7 mouse cellular contexts compared by ENCODE assay signal in genomic region chr11:101466552-101466950, GRCm38 (mm10). TPM values are rescaled to one million over a fixed set of nuclear protein-coding genes. Genes with fewer than 3 reads are reported as not detected.
A peak's percentile ranks its signal among the peaks of the same experiment; 100 is the strongest.
DNase-seq lines count a peak whose midpoint lies in the region; ATAC-seq and TF ChIP-seq lines count a peak whose summit lies in the region.
"Not testable (repeated sequence)": the region's sequence is repeated elsewhere in the genome, so short reads cannot be mapped to it uniquely, and the experiment has no call there.

No protein-coding gene starts in this region.

- not testable (repeated sequence) for ATAC-seq in forebrain, embryonic 11.5 days (replicated peaks; ENCODE audit: low FRiP score); heart, embryonic 12.5 days (ENCODE audit: insufficient number of reproducible peaks, low FRiP score); hindbrain, embryonic 16.5 days; limb, embryonic 11.5 days (ENCODE audit: insufficient number of reproducible peaks, low FRiP score, low TSS enrichment, low read depth); lung, embryonic 14.5 days (ENCODE audit: insufficient read depth); midbrain, embryonic 16.5 days

- 63% methylated on average over 5 of the region's 5 CpGs for WGBS in forebrain, embryonic 11.5 days
- WGBS in heart, embryonic 12.5 days, result 52% methylated on average over 5 of the region's 5 CpGs
- 66% methylated on average over 5 of the region's 5 CpGs for WGBS in hindbrain, embryonic 16.5 days
- WGBS in limb, embryonic 11.5 days, result 60% methylated on average over 5 of the region's 5 CpGs
- 51% methylated on average over 5 of the region's 5 CpGs for WGBS in lung, embryonic 14.5 days
- WGBS in midbrain, embryonic 16.5 days, result 66% methylated on average over 5 of the region's 5 CpGs

- not testable (repeated sequence) for H3K36me3 ChIP-seq in forebrain, embryonic 11.5 days (ENCODE audit: control insufficient read depth, insufficient read depth, low read length); hindbrain, embryonic 16.5 days (ENCODE audit: control insufficient read depth, insufficient read depth, low read length); limb, embryonic 11.5 days (ENCODE audit: control insufficient read depth, insufficient read depth, low read length); lung, embryonic 14.5 days (ENCODE audit: insufficient read depth); midbrain, embryonic 16.5 days (ENCODE audit: control insufficient read depth, insufficient read depth, low read length)
- peaks cover 12% of the 10 kb centered on the region for H3K36me3 ChIP-seq in heart, embryonic 12.5 days

- H3K4me2 ChIP-seq in forebrain, embryonic 11.5 days (ENCODE audit: low read depth, low read length, severe bottlenecking), result peak overlapping the region; percentile 96; the same call in 1 of the 2 replicates
- peak overlapping the region; percentile 92 for H3K4me2 ChIP-seq in heart, embryonic 12.5 days
- peak overlapping the region; percentile 61 for H3K4me2 ChIP-seq in hindbrain, embryonic 16.5 days (ENCODE audit: low read length)
- H3K4me2 ChIP-seq in limb, embryonic 11.5 days (ENCODE audit: low read depth, severe bottlenecking), result peak overlapping the region; percentile 98
- peak overlapping the region; percentile 97 for H3K4me2 ChIP-seq in lung, embryonic 14.5 days
- H3K4me2 ChIP-seq in midbrain, embryonic 16.5 days (ENCODE audit: low read length), result peak overlapping the region; percentile 79

- DNase-seq in forebrain, embryonic 11.5 days (ENCODE audit: low spot score); limb, embryonic 11.5 days (ENCODE audit: low spot score); lung, embryonic 14.5 days: not testable (repeated sequence)

- H3K9me3 ChIP-seq in forebrain, embryonic 11.5 days (ENCODE audit: control insufficient read depth, low read length); heart, embryonic 12.5 days (replicated peaks); hindbrain, embryonic 16.5 days (ENCODE audit: control insufficient read depth, low read length); limb, embryonic 11.5 days (ENCODE audit: control insufficient read depth, low read length); lung, embryonic 14.5 days (ENCODE audit: low read depth, low read length); midbrain, embryonic 16.5 days (replicated peaks; ENCODE audit: control insufficient read depth, low read length, poor library complexity, severe bottlenecking): not testable (repeated sequence)

- H3K27me3 ChIP-seq in forebrain, embryonic 11.5 days (ENCODE audit: control insufficient read depth, insufficient read depth, low read length); heart, embryonic 12.5 days (replicated peaks); hindbrain, embryonic 16.5 days (replicated peaks; ENCODE audit: control insufficient read depth, insufficient read depth, low read length); limb, embryonic 11.5 days (ENCODE audit: control insufficient read depth, insufficient read depth, low read length); lung, embryonic 14.5 days (ENCODE audit: insufficient read depth, low read length); midbrain, embryonic 16.5 days (ENCODE audit: control insufficient read depth, insufficient read depth, low read depth, low read length): not testable (repeated sequence)

- H3K9ac ChIP-seq in forebrain, embryonic 11.5 days (ENCODE audit: low read length); heart, embryonic 12.5 days; hindbrain, embryonic 16.5 days (ENCODE audit: low read depth, low read length); limb, embryonic 11.5 days (ENCODE audit: low read length); lung, embryonic 14.5 days: not testable (repeated sequence)
- H3K9ac ChIP-seq in midbrain, embryonic 16.5 days (ENCODE audit: low read depth, low read length), result peak overlapping the region; percentile 97

- not testable (repeated sequence) for TF ChIP-seq CTCF in lung, embryonic 14.5 days (IDR thresholded peaks at IDR 0.05; ENCODE audit: low read depth)

- H3K27ac ChIP-seq in brown adipose tissue, adult 24 weeks (replicated peaks; ENCODE audit: low read depth, low read length); forebrain, embryonic 11.5 days (ENCODE audit: low read depth, low read length); heart, embryonic 12.5 days (ENCODE audit: poor library complexity, severe bottlenecking); hindbrain, embryonic 16.5 days (ENCODE audit: low read depth, low read length); limb, embryonic 11.5 days (replicated peaks; ENCODE audit: low read depth, low read length); lung, embryonic 14.5 days (ENCODE audit: low read depth); midbrain, embryonic 16.5 days (ENCODE audit: low read length): not testable (repeated sequence)

- H3K4me3 ChIP-seq in brown adipose tissue, adult 24 weeks (ENCODE audit: insufficient read depth, low read depth, low read length), result 0 out of 2 replicates have a peak overlapping the region, but pooled peaks have one; percentile 91
- H3K4me3 ChIP-seq in forebrain, embryonic 11.5 days (ENCODE audit: low read depth, low read length), result peak overlapping the region; percentile 72
- peak overlapping the region; percentile 93 for H3K4me3 ChIP-seq in heart, embryonic 12.5 days
- H3K4me3 ChIP-seq in hindbrain, embryonic 16.5 days (ENCODE audit: low read length), result peak overlapping the region; percentile 94
- peak overlapping the region; percentile 71; the same call in 1 of the 2 replicates for H3K4me3 ChIP-seq in limb, embryonic 11.5 days (ENCODE audit: low read depth, low read length)
- H3K4me3 ChIP-seq in lung, embryonic 14.5 days (ENCODE audit: low read depth, low read length), result peak overlapping the region; percentile 74
- peak overlapping the region; percentile 98 for H3K4me3 ChIP-seq in midbrain, embryonic 16.5 days (ENCODE audit: low read depth, low read length)

- not testable (repeated sequence) for H3K4me1 ChIP-seq in brown adipose tissue, adult 24 weeks (ENCODE audit: control insufficient read depth, insufficient read depth, insufficient read length, low read length); lung, embryonic 14.5 days (ENCODE audit: insufficient read depth)
- H3K4me1 ChIP-seq in forebrain, embryonic 11.5 days (replicated peaks; ENCODE audit: control insufficient read depth, insufficient read depth, low read length), result peaks cover 22% of the 10 kb centered on the region
- H3K4me1 ChIP-seq in heart, embryonic 12.5 days (replicated peaks), result peaks cover 52% of the 10 kb centered on the region
- H3K4me1 ChIP-seq in hindbrain, embryonic 16.5 days (ENCODE audit: control insufficient read depth, insufficient read depth, low read depth, low read length), result peaks cover 46% of the 10 kb centered on the region
- H3K4me1 ChIP-seq in limb, embryonic 11.5 days (ENCODE audit: control insufficient read depth, insufficient read depth, low read length), result peaks cover 38% of the 10 kb centered on the region
- peaks cover 46% of the 10 kb centered on the region for H3K4me1 ChIP-seq in midbrain, embryonic 16.5 days (ENCODE audit: control insufficient read depth, insufficient read depth, low read length)

RNA-seq across cellular contexts. Expression of gene Vat1, which starts 0.5 kb away (rescaled TPM):
- polyA plus RNA-seq in brown adipose tissue, adult 24 weeks (2012; ENCODE audit: insufficient read depth, insufficient read length, missing spikeins), result 16.0 and 22.4 TPM in 2 replicates
- 47.0 and 51.4 TPM in 2 replicates for polyA plus RNA-seq in forebrain, embryonic 11.5 days (2014; fragmentation: Nextera tagmentation; extraction: Ambion mirVana)
- 39.3 and 40.4 TPM in 2 replicates for polyA plus RNA-seq in heart, embryonic 12.5 days (2016; fragmentation: Nextera tagmentation; extraction: Ambion mirVana)
- polyA plus RNA-seq in hindbrain, embryonic 16.5 days (2015; fragmentation: Nextera tagmentation; extraction: Ambion mirVana), result 125 and 134 TPM in 2 replicates
- polyA plus RNA-seq in limb, embryonic 11.5 days (2014; fragmentation: Nextera tagmentation; extraction: Ambion mirVana), result 17.7 and 19.3 TPM in 2 replicates
- 36.3 and 38.2 TPM in 2 replicates for polyA plus RNA-seq in lung, embryonic 14.5 days (2014; fragmentation: Nextera tagmentation; extraction: Ambion mirVana)
- 134 and 145 TPM in 2 replicates for polyA plus RNA-seq in midbrain, embryonic 16.5 days (2015; fragmentation: Nextera tagmentation; extraction: Ambion mirVana)

RNA-seq across cellular contexts. Expression of gene Rnd2, which starts 1.8 kb away (rescaled TPM):
- 3.7 and 3.8 TPM in 2 replicates for polyA plus RNA-seq in brown adipose tissue, adult 24 weeks (2012; ENCODE audit: insufficient read depth, insufficient read length, missing spikeins)
- 43.5 and 49.0 TPM in 2 replicates for polyA plus RNA-seq in forebrain, embryonic 11.5 days (2014; fragmentation: Nextera tagmentation; extraction: Ambion mirVana)
- polyA plus RNA-seq in heart, embryonic 12.5 days (2016; fragmentation: Nextera tagmentation; extraction: Ambion mirVana), result 30.5 and 31.9 TPM in 2 replicates
- polyA plus RNA-seq in hindbrain, embryonic 16.5 days (2015; fragmentation: Nextera tagmentation; extraction: Ambion mirVana), result 83.2 and 90.6 TPM in 2 replicates
- 4.7 and 4.8 TPM in 2 replicates for polyA plus RNA-seq in limb, embryonic 11.5 days (2014; fragmentation: Nextera tagmentation; extraction: Ambion mirVana)
- 4.7 and 5.6 TPM in 2 replicates for polyA plus RNA-seq in lung, embryonic 14.5 days (2014; fragmentation: Nextera tagmentation; extraction: Ambion mirVana)
- polyA plus RNA-seq in midbrain, embryonic 16.5 days (2015; fragmentation: Nextera tagmentation; extraction: Ambion mirVana), result 67.7 and 76.5 TPM in 2 replicates

RNA-seq across cellular contexts. Expression of gene Ifi35, which starts 18.3 kb away (rescaled TPM):
- polyA plus RNA-seq in brown adipose tissue, adult 24 weeks (2012; ENCODE audit: insufficient read depth, insufficient read length, missing spikeins), result 14.8 and 19.7 TPM in 2 replicates
- 3.8 and 3.9 TPM in 2 replicates for polyA plus RNA-seq in forebrain, embryonic 11.5 days (2014; fragmentation: Nextera tagmentation; extraction: Ambion mirVana)
- polyA plus RNA-seq in heart, embryonic 12.5 days (2016; fragmentation: Nextera tagmentation; extraction: Ambion mirVana), result 11.5 and 12.3 TPM in 2 replicates
- polyA plus RNA-seq in hindbrain, embryonic 16.5 days (2015; fragmentation: Nextera tagmentation; extraction: Ambion mirVana), result 3.9 and 4.8 TPM in 2 replicates
- 3.3 and 3.4 TPM in 2 replicates for polyA plus RNA-seq in limb, embryonic 11.5 days (2014; fragmentation: Nextera tagmentation; extraction: Ambion mirVana)
- 11.4 and 12.1 TPM in 2 replicates for polyA plus RNA-seq in lung, embryonic 14.5 days (2014; fragmentation: Nextera tagmentation; extraction: Ambion mirVana)
- polyA plus RNA-seq in midbrain, embryonic 16.5 days (2015; fragmentation: Nextera tagmentation; extraction: Ambion mirVana), result 2.5 and 3.1 TPM in 2 replicates

RNA-seq across cellular contexts. Expression of gene Rpl27, which starts 24.5 kb away (rescaled TPM):
- polyA plus RNA-seq in brown adipose tissue, adult 24 weeks (2012; ENCODE audit: insufficient read depth, insufficient read length, missing spikeins), result 376 and 386 TPM in 2 replicates
- polyA plus RNA-seq in forebrain, embryonic 11.5 days (2014; fragmentation: Nextera tagmentation; extraction: Ambion mirVana), result 370 and 424 TPM in 2 replicates
- 247 and 258 TPM in 2 replicates for polyA plus RNA-seq in heart, embryonic 12.5 days (2016; fragmentation: Nextera tagmentation; extraction: Ambion mirVana)
- polyA plus RNA-seq in hindbrain, embryonic 16.5 days (2015; fragmentation: Nextera tagmentation; extraction: Ambion mirVana), result 204 and 207 TPM in 2 replicates
- polyA plus RNA-seq in limb, embryonic 11.5 days (2014; fragmentation: Nextera tagmentation; extraction: Ambion mirVana), result 459 and 489 TPM in 2 replicates
- polyA plus RNA-seq in lung, embryonic 14.5 days (2014; fragmentation: Nextera tagmentation; extraction: Ambion mirVana), result 421 and 428 TPM in 2 replicates
- 185 and 220 TPM in 2 replicates for polyA plus RNA-seq in midbrain, embryonic 16.5 days (2015; fragmentation: Nextera tagmentation; extraction: Ambion mirVana)

RNA-seq across cellular contexts. Expression of gene Ptges3l, which starts 41.4 kb away (rescaled TPM):
- polyA plus RNA-seq in brown adipose tissue, adult 24 weeks (2012; ENCODE audit: insufficient read depth, insufficient read length, missing spikeins), result 3.8 and 4.2 TPM in 2 replicates
- polyA plus RNA-seq in forebrain, embryonic 11.5 days (2014; fragmentation: Nextera tagmentation; extraction: Ambion mirVana), result 1.6 and 2.7 TPM in 2 replicates
- 80.3 and 80.5 TPM in 2 replicates for polyA plus RNA-seq in heart, embryonic 12.5 days (2016; fragmentation: Nextera tagmentation; extraction: Ambion mirVana)
- polyA plus RNA-seq in hindbrain, embryonic 16.5 days (2015; fragmentation: Nextera tagmentation; extraction: Ambion mirVana), result 3.1 and 3.9 TPM in 2 replicates
- polyA plus RNA-seq in limb, embryonic 11.5 days (2014; fragmentation: Nextera tagmentation; extraction: Ambion mirVana), result 4.3 and 4.5 TPM in 2 replicates
- polyA plus RNA-seq in lung, embryonic 14.5 days (2014; fragmentation: Nextera tagmentation; extraction: Ambion mirVana), result 9.3 and 11.5 TPM in 2 replicates
- polyA plus RNA-seq in midbrain, embryonic 16.5 days (2015; fragmentation: Nextera tagmentation; extraction: Ambion mirVana), result 3.0 and 3.1 TPM in 2 replicates
